Mouse (Mus musculus) myocyte (in vitro differentiated cells): ENCODE data around the gene AY761185. TPM values are rescaled to one million over a fixed set of nuclear protein-coding genes. Genes with fewer than 3 reads are reported as not detected.
"Not testable (repeated sequence)": the region's sequence is repeated elsewhere in the genome, so short reads cannot be mapped to it uniquely, and the experiment has no call there.

Experiments used
- H3K27me3 ChIP-seq: one replicate; pipeline ENCODE4 v1.6.1; 2011; ENCODE audit not compliant: control insufficient read depth, insufficient read depth, insufficient read length
- H3K36me3 ChIP-seq: one replicate; pipeline ENCODE4 v1.6.1; 2011; ENCODE audit not compliant: control insufficient read depth, insufficient read depth
- H3K4me2 ChIP-seq: one replicate; pipeline ENCODE4 v1.6.1; 2011; ENCODE audit warnings: low read depth, control low read depth
- H3K4me3 ChIP-seq: one replicate; pipeline ENCODE4 v1.5.1; 2011; ENCODE audit warnings: mild to moderate bottlenecking, control low read depth, moderate library complexity
- H3K79me2 ChIP-seq: one replicate; pipeline ENCODE4 v1.6.1; 2011; ENCODE audit not compliant: control insufficient read depth, insufficient read depth
- H3ac ChIP-seq: one replicate; pipeline ENCODE4 v1.6.1; 2011; ENCODE audit not compliant: control insufficient read depth, insufficient read length
- CEBPB ChIP-seq: IDR thresholded peaks from 2 replicates; pipeline ENCODE4 v1.6.1; 2011; ENCODE audit warnings: mild to moderate bottlenecking, moderate library complexity; ENCODE audit not compliant: poor library complexity, insufficient read depth, severe bottlenecking
- E2F4 ChIP-seq: IDR thresholded peaks from one replicate; pipeline ENCODE4 v1.6.1; 2011; ENCODE audit warnings: mild to moderate bottlenecking, control low read depth, moderate library complexity; ENCODE audit not compliant: insufficient read depth
- MYOD1 ChIP-seq, 3 experiments: IDR thresholded peaks; one replicate each; pipeline ENCODE4 v1.6.1; 2011; ENCODE audit warnings: control low read depth in 2 of 3, low read depth in 2 of 3, mild to moderate bottlenecking in 2 of 3, moderate library complexity in 1 of 3; ENCODE audit not compliant: insufficient read length in 2 of 3, control insufficient read depth in 1 of 3
- MYOG ChIP-seq, 3 experiments: IDR thresholded peaks; one replicate each; pipeline ENCODE4 v1.6.1; 2011; ENCODE audit warnings: control low read depth in 2 of 3, low read depth in 2 of 3, mild to moderate bottlenecking in 2 of 3; ENCODE audit not compliant: insufficient read length in 2 of 3, control insufficient read depth in 1 of 3, insufficient read depth in 1 of 3
- POLR2A ChIP-seq: IDR thresholded peaks from one replicate; pipeline ENCODE4 v1.6.1; 2011; ENCODE audit warnings: low read depth, mild to moderate bottlenecking, control low read depth, moderate library complexity; ENCODE audit not compliant: insufficient read length
- POLR2AphosphoS2 ChIP-seq: IDR thresholded peaks from one replicate; pipeline ENCODE4 v1.6.1; 2011; ENCODE audit warnings: low read depth, control low read depth; ENCODE audit not compliant: insufficient read length
- REST ChIP-seq: IDR thresholded peaks from one replicate; pipeline ENCODE4 v1.6.1; 2011; ENCODE audit warnings: mild to moderate bottlenecking, control low read depth, moderate library complexity; ENCODE audit not compliant: insufficient read depth, insufficient read length
- SRF ChIP-seq: IDR thresholded peaks from one replicate; pipeline ENCODE4 v1.6.1; 2011; ENCODE audit warnings: low read depth; ENCODE audit not compliant: control insufficient read depth, insufficient read length
- TCF12 ChIP-seq: IDR thresholded peaks from one replicate; pipeline ENCODE4 v1.6.1; 2011; ENCODE audit warnings: mild to moderate bottlenecking, control low read depth; ENCODE audit not compliant: poor library complexity, insufficient read depth, severe bottlenecking
- TCF3 ChIP-seq: IDR thresholded peaks from one replicate; pipeline ENCODE4 v1.6.1; 2011; ENCODE audit warnings: low read depth, control low read depth; ENCODE audit not compliant: insufficient read length
- USF1 ChIP-seq: IDR thresholded peaks from one replicate; pipeline ENCODE4 v1.6.1; 2011; ENCODE audit warnings: low read depth, mild to moderate bottlenecking, control low read depth, moderate library complexity
- polyA plus RNA-seq: library from polyadenylated mRNA; unstranded; fragments of >200 nt; fragmentation: generic; extraction: Trizol; gene quantifications from one replicate; pipeline ENCODE4 v1.2.1, GENCODE M21; 2012; ENCODE audit warnings: missing spikeins

The AY761185 gene
- polyA plus RNA-seq = not detected

- TF ChIP-seq MYOG (IDR thresholded peaks at IDR 0.05; ENCODE audit: control insufficient read depth in 1 of 3, insufficient read depth in 1 of 3, insufficient read length in 2 of 3, low read depth in 2 of 3) (no peak), POLR2AphosphoS2 (no peak), CEBPB (no peak), TCF3 (no peak), SRF (no peak), POLR2A (no peak)
- Histone ChIP-seq H3K36me3 (no peaks in the 10 kb centered on the region), H3K79me2 (no peaks in the 10 kb centered on the region), H3K4me3 (no peak within 1 kb of the TSS), H3K27me3 (no peaks in the 10 kb centered on the region), H3ac (no peak within 1 kb of the TSS), H3K4me2 (no peak within 1 kb of the TSS)
Observed at GRCm38 (mm10) chr8:20944610-20945009, at the start of gene AY761185. TSS of gene AY761185 (minus strand) at chr8:20944710.

DNA sequence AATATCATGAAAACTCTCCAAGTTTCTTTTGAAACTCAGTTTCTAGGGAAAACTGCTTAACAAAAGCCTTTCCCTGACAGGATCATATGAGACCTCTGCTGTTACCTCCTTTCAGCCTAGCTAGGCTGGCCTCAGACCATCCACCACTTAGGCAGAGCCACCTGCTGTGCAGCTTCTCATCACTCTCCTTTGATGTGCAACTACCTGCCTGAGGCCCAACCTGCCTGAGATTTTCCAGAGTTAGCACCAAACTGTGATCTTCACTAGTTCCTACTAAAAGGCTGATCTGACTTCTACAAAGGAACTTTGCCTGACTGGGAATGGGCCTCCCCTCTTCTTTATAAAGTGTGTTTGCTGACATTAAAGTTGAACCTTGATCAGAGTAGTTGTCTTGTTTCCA lies 49.5 kb upstream of the AY761185 start:
- not testable (repeated sequence) for H3K27me3 ChIP-seq, H3ac ChIP-seq, H3K4me3 ChIP-seq, H3K79me2 ChIP-seq, H3K4me2 ChIP-seq, H3K36me3 ChIP-seq

DNA sequence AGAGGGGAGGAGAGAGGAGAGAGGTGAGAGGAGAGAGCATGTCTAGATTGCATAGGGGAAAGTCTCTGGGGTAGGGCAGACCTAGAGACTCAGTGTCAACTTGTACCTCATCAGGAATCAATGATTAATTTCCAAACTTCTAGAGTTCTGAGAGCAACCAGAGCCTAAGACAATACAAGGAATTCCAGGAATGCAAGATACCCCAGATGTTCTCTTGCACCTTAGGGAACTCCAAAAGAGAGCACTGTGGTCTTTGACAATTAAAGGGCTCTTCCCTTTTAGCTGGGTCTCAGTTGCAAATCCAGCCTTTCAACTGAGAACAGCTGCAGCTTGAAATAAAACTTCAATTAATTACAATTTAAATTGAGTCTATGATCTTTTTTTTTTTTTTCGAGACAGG lies 35.3 kb upstream of the AY761185 start:
- no peak overlapping the region for H3K4me2 ChIP-seq

DNA sequence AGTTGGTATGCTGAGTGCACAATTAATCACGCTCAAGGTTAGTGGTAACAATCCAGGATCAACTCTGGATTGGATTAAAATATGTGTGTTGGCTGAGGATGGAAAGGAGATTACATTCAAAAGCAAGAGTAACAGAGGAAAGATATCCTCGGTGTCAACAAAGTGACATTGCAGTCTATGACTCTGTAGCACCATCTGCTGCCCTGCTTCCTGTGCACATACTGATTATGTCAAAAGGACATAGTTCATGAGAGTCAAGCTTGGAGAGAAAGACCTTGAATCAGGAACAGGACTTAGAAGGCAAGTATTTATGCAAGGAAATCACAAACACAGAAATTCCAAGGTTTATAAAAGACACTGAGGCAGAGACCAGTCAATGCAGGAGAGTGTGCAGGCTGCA lies 20.0 kb upstream of the AY761185 start:
- Histone ChIP-seq H3K36me3 (no peaks in the 10 kb centered on the region), H3K27me3 (no peaks in the 10 kb centered on the region), H3K4me2 (no peak overlapping the region), H3K4me3 (no peak overlapping the region), H3K79me2 (no peaks in the 10 kb centered on the region), H3ac (no peak overlapping the region)
- no peak for TF ChIP-seq CEBPB
- no peak for TF ChIP-seq TCF12
- no peak for TF ChIP-seq POLR2A
- no peak for TF ChIP-seq POLR2AphosphoS2
- no peak for TF ChIP-seq MYOD1 (IDR thresholded peaks at IDR 0.05; ENCODE audit: control insufficient read depth in 1 of 3, insufficient read length in 2 of 3, low read depth in 2 of 3)

More for the DNA sequence above, 35.3 kb upstream of the AY761185 start:
- TF ChIP-seq MYOG (IDR thresholded peaks at IDR 0.05; ENCODE audit: control insufficient read depth in 1 of 3, insufficient read depth in 1 of 3, insufficient read length in 2 of 3, low read depth in 2 of 3) = no peak
- no peak for TF ChIP-seq USF1
- TF ChIP-seq MYOD1 (IDR thresholded peaks at IDR 0.05; ENCODE audit: control insufficient read depth in 1 of 3, insufficient read length in 2 of 3, low read depth in 2 of 3) = no peak
- H3K4me3 ChIP-seq = no peak overlapping the region
- H3K27me3 ChIP-seq = no peaks in the 10 kb centered on the region
- H3K36me3 ChIP-seq = no peaks in the 10 kb centered on the region
- H3ac ChIP-seq = no peak overlapping the region
- H3K79me2 ChIP-seq = no peaks in the 10 kb centered on the region

DNA sequence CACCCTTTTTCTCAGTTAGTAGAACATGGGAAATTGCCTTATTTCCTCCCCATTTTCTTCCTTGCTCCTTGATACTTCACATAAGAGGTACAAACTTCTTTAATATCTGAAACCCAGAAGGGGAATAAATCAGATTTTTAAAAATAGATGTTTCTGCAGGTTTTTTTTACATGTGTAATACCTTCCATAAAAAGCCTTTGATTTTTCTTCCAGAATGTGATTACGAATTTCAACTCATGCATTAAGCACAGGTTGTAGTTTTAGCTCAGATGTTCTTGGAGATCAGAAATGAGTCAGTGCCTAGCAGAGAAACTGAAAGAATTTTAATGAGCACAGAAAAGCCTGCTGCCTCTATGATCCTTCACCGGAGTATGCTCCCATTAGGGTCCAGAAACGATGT lies 22.5 kb downstream of the AY761185 start, which contains the start of gene Gm6040:
Gene Gm6040, minus strand, starts transcription at position 101 of the 400 bp plus-strand sequence.
- H3K4me3 ChIP-seq = no peak within 1 kb of the TSS
- no peak within 1 kb of the TSS for H3ac ChIP-seq
- H3K79me2 ChIP-seq = no peaks in the 10 kb centered on the region
- no peak for TF ChIP-seq REST
- TF ChIP-seq SRF = no peak
- TF ChIP-seq E2F4 = no peak
- no peak for TF ChIP-seq TCF12
- no peak for TF ChIP-seq MYOD1 (IDR thresholded peaks at IDR 0.05; ENCODE audit: control insufficient read depth in 1 of 3, insufficient read length in 2 of 3, low read depth in 2 of 3)
- no peak for TF ChIP-seq MYOG (IDR thresholded peaks at IDR 0.05; ENCODE audit: control insufficient read depth in 1 of 3, insufficient read depth in 1 of 3, insufficient read length in 2 of 3, low read depth in 2 of 3)
- TF ChIP-seq USF1 = no peak
- no peak for TF ChIP-seq CEBPB
- TF ChIP-seq POLR2A = no peak
- TF ChIP-seq TCF3 = no peak
- TF ChIP-seq POLR2AphosphoS2 = no peak
- no peaks in the 10 kb centered on the region for H3K27me3 ChIP-seq
- H3K36me3 ChIP-seq = no peaks in the 10 kb centered on the region
- H3K4me2 ChIP-seq = no peak within 1 kb of the TSS

GRCm38 (mm10) chr8:20912288-20912687 lies 32.2 kb downstream of the AY761185 start:
- Histone ChIP-seq H3K4me2 (no peak overlapping the region), H3K4me3 (no peak overlapping the region), H3K27me3 (no peaks in the 10 kb centered on the region), H3ac (no peak overlapping the region), H3K79me2 (no peaks in the 10 kb centered on the region), H3K36me3 (no peaks in the 10 kb centered on the region)
- TF ChIP-seq REST (no peak), USF1 (no peak), POLR2AphosphoS2 (no peak), SRF (no peak), TCF12 (no peak), POLR2A (no peak), E2F4 (no peak), CEBPB (no peak), MYOG (IDR thresholded peaks at IDR 0.05; ENCODE audit: control insufficient read depth in 1 of 3, insufficient read depth in 1 of 3, insufficient read length in 2 of 3, low read depth in 2 of 3) (no peak), TCF3 (no peak)
